In genomic region chr12:80932865-80933264, GRCm38 (mm10) we compare ENCODE assay signal across 21 mouse cellular contexts. TPM values are rescaled to one million over a fixed set of nuclear protein-coding genes. Genes with fewer than 3 reads are reported as not detected.
"Had no signal": no experiment of that assay in that cellular context is flagged by ENCODE, and none has a peak within 500 bp of the region (broad histone marks: within the 10 kb centered on the region; RNA-seq: fewer than 3 reads in every experiment).

No protein-coding gene starts in this region.

- H3K4me1 ChIP-seq: midbrain, embryonic 13.5 days; midbrain, embryonic 15.5 days; neural tube, embryonic 12.5 days; stomach, embryonic 15.5 days had no signal

- H3K36me3 ChIP-seq: lung, embryonic 15.5 days; midbrain, embryonic 13.5 days; midbrain, embryonic 15.5 days; neural tube, embryonic 12.5 days; stomach, embryonic 15.5 days had no signal

- ATAC-seq: lung, postnatal 0 days; midbrain, embryonic 13.5 days; midbrain, embryonic 15.5 days had no signal

- H3K4me3 ChIP-seq: lung, embryonic 15.5 days; megakaryocyte, embryonic 14.5 days; midbrain, embryonic 13.5 days; midbrain, embryonic 15.5 days; neural tube, embryonic 12.5 days; stomach, embryonic 15.5 days had no signal

- H3K9me3 ChIP-seq: lung, embryonic 15.5 days; midbrain, embryonic 13.5 days; midbrain, embryonic 15.5 days; neural tube, embryonic 12.5 days; stomach, embryonic 15.5 days had no signal

- H3K27me3 ChIP-seq: lung, embryonic 15.5 days; midbrain, embryonic 13.5 days; midbrain, embryonic 15.5 days; neural tube, embryonic 12.5 days; stomach, embryonic 15.5 days had no signal

- H3K4me2 ChIP-seq: lung, embryonic 15.5 days; midbrain, embryonic 11.5 days; midbrain, embryonic 13.5 days; midbrain, embryonic 15.5 days; neural tube, embryonic 12.5 days; stomach, embryonic 15.5 days had no signal

- H3K9ac ChIP-seq: lung, embryonic 15.5 days; midbrain, embryonic 13.5 days; midbrain, embryonic 15.5 days; neural tube, embryonic 12.5 days; stomach, embryonic 15.5 days had no signal

- DNase-seq: lung, adult 2 months; lung, postnatal 14 days; lung, postnatal 36 days; right cerebral cortex, postnatal 14 days; thymus, adult 2 months; thymus, postnatal 25 days; thymus, postnatal 4 days had no signal

- H3K27ac ChIP-seq: lung, embryonic 15.5 days; macrophage; midbrain, embryonic 13.5 days; midbrain, embryonic 15.5 days; neural tube, embryonic 12.5 days; stomach, embryonic 15.5 days; stomach, postnatal 0 days had no signal

RNA-seq across cellular contexts. Expression of gene Slc10a1, which starts 35.6 kb away (rescaled TPM):
- total RNA-seq: megakaryocyte progenitor cell, adult 5-6 weeks; midbrain, postnatal 0 days had no signal
- polyA plus RNA-seq: macrophage; spleen, adult 2 months; urinary bladder, adult 2 months had no signal
